Mouse (Mus musculus) granulocyte monocyte progenitor cell, adult 5-6 weeks (primary cell): Measurements from ENCODE around the gene Gfy. TPM values are rescaled to one million over a fixed set of nuclear protein-coding genes. Genes with fewer than 3 reads are reported as not detected.
A peak's percentile ranks its signal among the peaks of the same experiment; 100 is the strongest.

Experiments used
- ATAC-seq: replicated peaks from 2 replicates; pipeline ENCODE4 v1.8.0; 2016; ENCODE audit warnings: mild to moderate bottlenecking, moderate TSS enrichment, inconsistent platforms; ENCODE audit not compliant: poor library complexity, severe bottlenecking
- total RNA-seq, 2 experiments: library from RNA; stranded (forward) in 1 of 2; stranded (reverse) in 1 of 2; fragments of 200-712, 200-1000 nt in 1 of 2; fragments of >200 nt in 1 of 2; fragmentation: Nextera tagmentation in 1 of 2; gene quantifications; 2 replicates each; pipeline ENCODE4 v1.2.3; 2014 to 2017

Gfy gene
- total RNA-seq (2014; fragmentation: Nextera tagmentation) (not detected in 2 replicates), total RNA-seq (2017) (not detected in 2 replicates)

GRCm38 (mm10) chr7:45179469-45179868 lies at the start of gene Gfy:
Gene Gfy (minus strand): TSS chr7:45179569.
- ATAC-seq = no peak

- no peak for ATAC-seq
These were observed 49.7 kb upstream of the Gfy start for GRCm38 (mm10) chr7:45229046-45229445.

- ATAC-seq = no peak
These were observed 49.2 kb upstream of the Gfy start for GRCm38 (mm10) chr7:45228548-45228947.

GRCm38 (mm10) chr7:45226421-45226820 lies 47.1 kb upstream of the Gfy start:
- no peak for ATAC-seq

GRCm38 (mm10) chr7:45224826-45225225 lies 45.5 kb upstream of the Gfy start:
- no peak for ATAC-seq

- ATAC-seq = no peak
These were observed 42.3 kb upstream of the Gfy start for GRCm38 (mm10) chr7:45221680-45222079.

GRCm38 (mm10) chr7:45216442-45217183 lies 37.2 kb upstream of the Gfy start:
- 0 out of 2 replicates have a peak, but pooled peaks have one; percentile 12 for ATAC-seq

GRCm38 (mm10) chr7:45215673-45216441 lies 36.5 kb upstream of the Gfy start, which contains the start of gene Tead2:
Gene Tead2 (plus strand): TSS chr7:45215753.
- no peak for ATAC-seq

GRCm38 (mm10) chr7:45213708-45214107 lies 34.3 kb upstream of the Gfy start:
- no peak for ATAC-seq

GRCm38 (mm10) chr7:45212356-45212755 lies 33.0 kb upstream of the Gfy start:
- ATAC-seq = no peak; the same call in 1 of the 2 replicates

- ATAC-seq = peak; percentile 78
These were observed 32.5 kb upstream of the Gfy start, which contains the start of gene Dkkl1 for GRCm38 (mm10) chr7:45211851-45212251. Gene Dkkl1 (minus strand): TSS chr7:45212147.

- ATAC-seq = no peak
These were observed 31.7 kb upstream of the Gfy start for GRCm38 (mm10) chr7:45211070-45211469.

- no peak for ATAC-seq
These were observed 28.9 kb upstream of the Gfy start for GRCm38 (mm10) chr7:45208260-45208659.

GRCm38 (mm10) chr7:45204380-45205143 lies 25.2 kb upstream of the Gfy start, which contains the start of gene Ccdc155:
Gene Ccdc155 (minus strand): TSS chr7:45204892.
- ATAC-seq = peak; percentile 94

- no peak for ATAC-seq
These were observed 23.3 kb upstream of the Gfy start for GRCm38 (mm10) chr7:45202654-45203053.

- no peak for ATAC-seq
These were observed 19.6 kb upstream of the Gfy start for GRCm38 (mm10) chr7:45198961-45199360.

GRCm38 (mm10) chr7:45198435-45198834 lies 19.1 kb upstream of the Gfy start:
- ATAC-seq = peak; percentile 67

GRCm38 (mm10) chr7:45196994-45197393 lies 17.6 kb upstream of the Gfy start:
- no peak for ATAC-seq

GRCm38 (mm10) chr7:45196176-45196535 lies 16.8 kb upstream of the Gfy start:
- no peak for ATAC-seq

GRCm38 (mm10) chr7:45195341-45196175 lies 16.2 kb upstream of the Gfy start:
- no peak for ATAC-seq
